Mouse (Mus musculus): ENCODE data around the gene Ccdc81. TPM values are rescaled to one million over a fixed set of nuclear protein-coding genes. Genes with fewer than 3 reads are reported as not detected.

Ccdc81 gene
- total RNA-seq, 1 experiment, result 0.13 TPM

DNA sequence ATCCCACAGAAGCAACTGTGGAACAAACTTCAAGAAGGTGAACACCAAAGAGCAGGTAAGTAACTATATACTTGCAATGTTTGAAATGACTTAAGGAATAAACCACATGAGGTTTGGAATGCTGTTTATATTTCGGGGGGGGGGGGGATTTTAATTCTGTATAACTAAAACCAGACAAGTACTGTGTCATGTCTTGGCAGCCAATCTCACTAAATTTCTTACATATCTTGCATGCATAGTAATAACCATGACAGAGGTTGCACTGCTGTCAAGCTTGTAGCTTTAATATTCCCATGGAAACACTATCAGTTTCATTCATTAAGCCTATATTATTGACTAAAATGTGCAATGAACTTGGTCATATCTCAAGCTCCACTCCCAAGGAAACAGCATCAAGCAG lies 48.2 kb downstream of the Ccdc81 start:
- no peaks in the 10 kb centered on the region for H3K36me3 ChIP-seq (ENCODE audit: control insufficient read depth, insufficient read depth, low read length, poor library complexity, severe bottlenecking)
- H3K9ac ChIP-seq (ENCODE audit: insufficient read depth, low read depth, low read length, poor library complexity, severe bottlenecking), result no peak overlapping the region
- no peak for DNase-seq (ENCODE audit: low read depth, low spot score)
- H3K9me3 ChIP-seq (ENCODE audit: control insufficient read depth, insufficient read depth, low read depth, low read length), result no peaks in the 10 kb centered on the region
- H3K4me1 ChIP-seq (ENCODE audit: control insufficient read depth in 2 of 2, insufficient read depth in 2 of 2, low read length in 2 of 2, poor library complexity in 1 of 2), result no peaks in the 10 kb centered on the region
- in situ Hi-C loops (cut with MboI; ENCODE audit: low sequenced_read_pairs in 2 of 2, unreplicated experiment in 2 of 2), result no loop called here
- TF ChIP-seq ZNF384 (IDR thresholded peaks at IDR 0.05; ENCODE audit: low read depth, low read length), result no peak
- TF ChIP-seq HCFC1 (IDR thresholded peaks at IDR 0.05; ENCODE audit: borderline replicate concordance, insufficient read depth, low read length), result no peak
- TF ChIP-seq CHD2 (IDR thresholded peaks at IDR 0.05; ENCODE audit: low read depth, low read length), result no peak
- no peak for TF ChIP-seq ZC3H11A (IDR thresholded peaks at IDR 0.05; ENCODE audit: borderline replicate concordance, low read depth, low read length)
- TF ChIP-seq MAFK (IDR thresholded peaks at IDR 0.05; ENCODE audit: insufficient read depth, low read depth, low read length), result no peak
- no peak overlapping the region for H3K27ac ChIP-seq (ENCODE audit: insufficient read depth, low read depth, low read length, poor library complexity, severe bottlenecking)
- no peak overlapping the region for H3K4me3 ChIP-seq (ENCODE audit: insufficient read depth in 1 of 2, low read depth in 1 of 2, low read length in 2 of 2, poor library complexity in 1 of 2, severe bottlenecking in 1 of 2)

DNA sequence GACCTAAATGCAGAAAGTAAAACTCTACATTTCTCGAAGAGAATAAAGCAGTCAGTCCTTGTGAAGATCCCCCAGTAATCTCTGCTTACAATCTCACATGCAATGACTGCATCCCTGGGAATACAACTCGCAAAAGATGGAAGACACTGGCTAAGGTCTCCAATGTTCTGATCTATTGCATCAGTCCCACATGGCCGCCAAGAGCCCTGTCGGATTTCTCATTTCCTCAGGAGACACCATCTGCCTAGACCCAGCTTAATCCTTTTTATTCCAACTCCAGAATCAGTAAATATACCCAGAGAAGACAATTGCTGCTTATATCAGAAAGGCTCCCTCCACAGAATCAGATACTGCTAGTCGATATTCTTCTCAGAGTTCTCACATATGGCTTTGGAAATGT lies 50.3 kb downstream of the Ccdc81 start:
- in situ Hi-C loops (cut with MboI; ENCODE audit: low sequenced_read_pairs in 2 of 2, unreplicated experiment in 2 of 2), result no loop called here
- Histone ChIP-seq H3K36me3 (ENCODE audit: control insufficient read depth, insufficient read depth, low read length, poor library complexity, severe bottlenecking) (no peaks in the 10 kb centered on the region), H3K27ac (ENCODE audit: insufficient read depth, low read depth, low read length, poor library complexity, severe bottlenecking) (no peak overlapping the region), H3K9ac (ENCODE audit: insufficient read depth, low read depth, low read length, poor library complexity, severe bottlenecking) (no peak overlapping the region), H3K4me1 (ENCODE audit: control insufficient read depth in 2 of 2, insufficient read depth in 2 of 2, low read length in 2 of 2, poor library complexity in 1 of 2) (no peaks in the 10 kb centered on the region), H3K4me3 (ENCODE audit: insufficient read depth in 1 of 2, low read depth in 1 of 2, low read length in 2 of 2, poor library complexity in 1 of 2, severe bottlenecking in 1 of 2) (no peak overlapping the region), H3K9me3 (ENCODE audit: control insufficient read depth, insufficient read depth, low read depth, low read length) (no peaks in the 10 kb centered on the region)
- TF ChIP-seq HCFC1 (IDR thresholded peaks at IDR 0.05; ENCODE audit: borderline replicate concordance, insufficient read depth, low read length) (no peak), MAFK (IDR thresholded peaks at IDR 0.05; ENCODE audit: insufficient read depth, low read depth, low read length) (no peak), ZNF384 (IDR thresholded peaks at IDR 0.05; ENCODE audit: low read depth, low read length) (no peak), ZC3H11A (IDR thresholded peaks at IDR 0.05; ENCODE audit: borderline replicate concordance, low read depth, low read length) (no peak)
- DNase-seq (ENCODE audit: low read depth, low spot score), result no peak

DNA sequence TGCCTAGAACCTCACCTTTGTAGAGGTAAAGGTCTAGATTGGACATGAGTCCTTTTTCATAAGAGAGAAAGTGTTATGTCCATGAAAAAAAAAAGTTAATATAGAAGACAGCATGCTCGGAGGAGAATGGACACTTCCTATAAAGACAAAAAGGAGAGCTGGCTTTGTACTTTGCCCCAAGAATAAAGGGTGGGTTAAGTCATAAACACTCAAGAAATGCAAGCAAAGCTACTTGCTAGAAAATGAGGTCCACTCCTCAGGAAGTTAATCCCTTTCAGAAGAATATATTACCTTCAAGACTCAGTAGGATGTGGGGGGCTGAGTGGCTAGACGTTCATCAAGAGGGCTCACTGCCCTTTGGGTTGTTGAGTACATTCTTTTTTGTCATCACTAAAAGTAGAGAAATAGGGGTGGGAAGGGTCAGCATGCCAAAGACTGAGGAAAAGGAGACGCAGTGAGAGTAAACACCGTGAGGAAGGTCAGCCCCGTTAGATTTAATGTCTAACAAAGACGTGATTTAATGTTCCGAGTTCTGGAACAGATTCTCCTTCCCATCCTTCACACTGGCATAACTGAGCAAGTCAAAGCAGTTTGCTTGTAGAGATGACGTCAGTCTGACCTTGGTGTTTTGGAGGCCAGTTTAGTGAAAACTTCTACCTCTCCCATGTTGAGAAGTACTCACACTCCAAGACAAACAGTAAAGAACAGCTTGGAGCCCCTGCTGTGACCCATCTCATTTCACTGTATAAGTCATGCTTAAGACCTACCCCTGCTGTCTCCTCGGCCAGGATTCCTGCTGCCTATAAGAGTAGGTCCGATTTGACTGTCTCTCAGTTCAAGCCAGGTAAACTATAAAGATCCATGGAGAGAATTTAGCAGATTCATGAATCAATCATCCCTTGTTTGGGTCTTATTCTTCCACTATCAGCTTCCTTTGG lies 51.0 kb downstream of the Ccdc81 start:
- TF ChIP-seq CHD2 (IDR thresholded peaks at IDR 0.05; ENCODE audit: low read depth, low read length), result no peak
- TF ChIP-seq HCFC1 (IDR thresholded peaks at IDR 0.05; ENCODE audit: borderline replicate concordance, insufficient read depth, low read length), result no peak
- no peak for TF ChIP-seq MAFK (IDR thresholded peaks at IDR 0.05; ENCODE audit: insufficient read depth, low read depth, low read length)
- TF ChIP-seq ZNF384 (IDR thresholded peaks at IDR 0.05; ENCODE audit: low read depth, low read length), result no peak
- TF ChIP-seq ZC3H11A (IDR thresholded peaks at IDR 0.05; ENCODE audit: borderline replicate concordance, low read depth, low read length), result no peak
- Histone ChIP-seq H3K27ac (ENCODE audit: insufficient read depth, low read depth, low read length, poor library complexity, severe bottlenecking) (no peak overlapping the region), H3K9me3 (ENCODE audit: control insufficient read depth, insufficient read depth, low read depth, low read length) (no peaks in the 10 kb centered on the region), H3K4me3 (ENCODE audit: insufficient read depth in 1 of 2, low read depth in 1 of 2, low read length in 2 of 2, poor library complexity in 1 of 2, severe bottlenecking in 1 of 2) (no peak overlapping the region), H3K9ac (ENCODE audit: insufficient read depth, low read depth, low read length, poor library complexity, severe bottlenecking) (no peak overlapping the region), H3K36me3 (ENCODE audit: control insufficient read depth, insufficient read depth, low read length, poor library complexity, severe bottlenecking) (no peaks in the 10 kb centered on the region), H3K4me1 (ENCODE audit: control insufficient read depth in 2 of 2, insufficient read depth in 2 of 2, low read length in 2 of 2, poor library complexity in 1 of 2) (no peaks in the 10 kb centered on the region)
- in situ Hi-C loops (cut with MboI; ENCODE audit: low sequenced_read_pairs in 2 of 2, unreplicated experiment in 2 of 2), result no loop called here
- no peak for DNase-seq (ENCODE audit: low read depth, low spot score)

DNA sequence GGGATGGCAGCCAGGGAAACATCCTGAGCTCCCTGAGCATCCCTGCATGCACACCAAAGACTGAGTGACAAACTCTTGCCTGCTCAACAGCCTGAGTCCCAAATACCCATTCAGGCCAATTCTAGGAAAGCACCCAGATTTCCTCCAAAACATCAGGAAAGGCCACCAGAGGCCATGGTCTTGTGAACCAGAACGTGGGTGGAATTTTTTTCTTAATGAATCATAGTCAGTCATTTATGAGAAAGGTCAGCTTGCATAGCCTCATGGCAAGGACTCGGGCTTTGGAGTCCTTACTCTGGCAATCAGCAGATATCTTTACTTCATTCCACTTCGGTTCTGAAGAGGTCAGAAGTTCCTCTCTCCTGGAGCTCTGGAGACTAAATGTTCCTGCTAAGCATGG lies 52.9 kb downstream of the Ccdc81 start:
- Histone ChIP-seq H3K4me1 (ENCODE audit: control insufficient read depth in 2 of 2, insufficient read depth in 2 of 2, low read length in 2 of 2, poor library complexity in 1 of 2) (no peaks in the 10 kb centered on the region), H3K9ac (ENCODE audit: insufficient read depth, low read depth, low read length, poor library complexity, severe bottlenecking) (no peak overlapping the region), H3K9me3 (ENCODE audit: control insufficient read depth, insufficient read depth, low read depth, low read length) (no peaks in the 10 kb centered on the region), H3K36me3 (ENCODE audit: control insufficient read depth, insufficient read depth, low read length, poor library complexity, severe bottlenecking) (no peaks in the 10 kb centered on the region), H3K4me3 (ENCODE audit: insufficient read depth in 1 of 2, low read depth in 1 of 2, low read length in 2 of 2, poor library complexity in 1 of 2, severe bottlenecking in 1 of 2) (no peak overlapping the region), H3K27ac (ENCODE audit: insufficient read depth, low read depth, low read length, poor library complexity, severe bottlenecking) (no peak overlapping the region)
- no peak for TF ChIP-seq MAFK (IDR thresholded peaks at IDR 0.05; ENCODE audit: insufficient read depth, low read depth, low read length)
- no peak for TF ChIP-seq ZC3H11A (IDR thresholded peaks at IDR 0.05; ENCODE audit: borderline replicate concordance, low read depth, low read length)
- no peak for TF ChIP-seq HCFC1 (IDR thresholded peaks at IDR 0.05; ENCODE audit: borderline replicate concordance, insufficient read depth, low read length)
- TF ChIP-seq ZNF384 (IDR thresholded peaks at IDR 0.05; ENCODE audit: low read depth, low read length), result no peak
- TF ChIP-seq CHD2 (IDR thresholded peaks at IDR 0.05; ENCODE audit: low read depth, low read length), result no peak
- no peak for DNase-seq (ENCODE audit: low read depth, low spot score)
- in situ Hi-C loops (cut with MboI; ENCODE audit: low sequenced_read_pairs in 2 of 2, unreplicated experiment in 2 of 2), result no loop called here
